In genomic region chr14:54925349-54926342, GRCm38 (mm10) we compare ENCODE assay signal across 8 mouse cellular contexts. TPM values are rescaled to one million over a fixed set of nuclear protein-coding genes. Genes with fewer than 3 reads are reported as not detected.
DNase-seq lines count a peak whose midpoint lies in the region; ATAC-seq lines count a peak whose summit lies in the region.

TSS of gene Efs (minus strand) at chr14:54926126.

- H3K27ac ChIP-seq in hindbrain, embryonic 11.5 days (ENCODE audit: low read depth, low read length): peak within 1 kb of the TSS; percentile 96
- H3K27ac ChIP-seq in midbrain, embryonic 10.5 days (replicated peaks): peak within 1 kb of the TSS; percentile 100
- H3K27ac ChIP-seq in stomach, embryonic 15.5 days: peak within 1 kb of the TSS; percentile 99

- H3K9ac ChIP-seq in hindbrain, embryonic 11.5 days (ENCODE audit: low read depth, low read length): peak within 1 kb of the TSS; percentile 86
- H3K9ac ChIP-seq in stomach, embryonic 15.5 days: peak within 1 kb of the TSS; percentile 60

- peak within 1 kb of the TSS; percentile 93 for H3K4me2 ChIP-seq in hindbrain, embryonic 11.5 days (replicated peaks; ENCODE audit: low read depth, low read length)
- peak within 1 kb of the TSS; percentile 89 for H3K4me2 ChIP-seq in stomach, embryonic 15.5 days

- peak within 1 kb of the TSS; percentile 53 for H3K4me3 ChIP-seq in hindbrain, embryonic 11.5 days (ENCODE audit: low read depth, low read length)
- peak within 1 kb of the TSS; percentile 75 for H3K4me3 ChIP-seq in midbrain, embryonic 10.5 days
- peak within 1 kb of the TSS; percentile 56 for H3K4me3 ChIP-seq in stomach, embryonic 15.5 days (replicated peaks)

- peaks cover 7% of the 10 kb centered on the region for H3K4me1 ChIP-seq in hindbrain, embryonic 11.5 days (replicated peaks; ENCODE audit: control insufficient read depth, insufficient read depth, low read length)
- peaks cover 58% of the 10 kb centered on the region for H3K4me1 ChIP-seq in midbrain, embryonic 10.5 days
- peaks cover 27% of the 10 kb centered on the region; the same call in 1 of the 2 replicates for H3K4me1 ChIP-seq in stomach, embryonic 15.5 days

- whole genome bisulfite sequencing in hindbrain, embryonic 11.5 days: under 1% methylated on average over 57 of the region's 57 CpGs
- WGBS in midbrain, embryonic 10.5 days: under 1% methylated on average over 57 of the region's 57 CpGs
- WGBS in stomach, embryonic 15.5 days: 3% methylated on average over 53 of the region's 57 CpGs

- H3K9me3 ChIP-seq in hindbrain, embryonic 11.5 days (ENCODE audit: control insufficient read depth, low read length): peaks cover 6% of the 10 kb centered on the region; the same call in 1 of the 2 replicates
- H3K9me3 ChIP-seq in midbrain, embryonic 10.5 days (replicated peaks): peaks cover 20% of the 10 kb centered on the region
- H3K9me3 ChIP-seq in stomach, embryonic 15.5 days: no peaks in the 10 kb centered on the region

- intact Hi-C loops in left cerebral cortex, postnatal 36 days (cut with DNase I): no loop called here

- DNase-seq in adrenal gland, adult 2 months: peak; percentile 53
- peak; percentile 74 to 77 for DNase-seq in cerebellum, postnatal 14 days
- DNase-seq in frontal cortex, postnatal 25 days (ENCODE audit: low spot score in 2 of 2): peak; percentile 17 to 23
- DNase-seq in hindbrain, embryonic 11.5 days (ENCODE audit: low spot score): peak; percentile 76
- DNase-seq in left cerebral cortex, postnatal 36 days (ENCODE audit: low spot score in 2 of 2): peak; percentile 40 to 44
- DNase-seq in midbrain, embryonic 10.5 days (ENCODE audit: low spot score): peak; percentile 79
- DNase-seq in thymus, postnatal 25 days: no peak

- no peaks in the 10 kb centered on the region for H3K27me3 ChIP-seq in hindbrain, embryonic 11.5 days (ENCODE audit: control insufficient read depth, insufficient read depth, low read length)
- H3K27me3 ChIP-seq in midbrain, embryonic 10.5 days (ENCODE audit: low read depth, poor library complexity, severe bottlenecking): peaks cover 15% of the 10 kb centered on the region
- no peaks in the 10 kb centered on the region for H3K27me3 ChIP-seq in stomach, embryonic 15.5 days (replicated peaks)

- peak; percentile 63 for ATAC-seq in hindbrain, embryonic 11.5 days (ENCODE audit: low FRiP score)
- ATAC-seq in stomach, embryonic 15.5 days (ENCODE audit: insufficient read depth, low FRiP score, low read depth): peak; percentile 51

- H3K36me3 ChIP-seq in hindbrain, embryonic 11.5 days (ENCODE audit: control insufficient read depth, insufficient read depth, low read length): peaks cover 8% of the 10 kb centered on the region
- H3K36me3 ChIP-seq in midbrain, embryonic 10.5 days: peaks cover 31% of the 10 kb centered on the region
- H3K36me3 ChIP-seq in stomach, embryonic 15.5 days: 0 out of 2 replicates have a peak, but pooled peaks cover 7% of the 10 kb centered on the region

RNA-seq across cellular contexts. Expression of gene Efs, which starts in this region (rescaled TPM):
- 1 to 10 TPM; 1.9 to 4.9 TPM for total RNA-seq in adrenal gland, adult 2 months (2021)
- polyA plus RNA-seq in adrenal gland, adult 2 months (2012; rRNA removed): 7.7 and 11.4 TPM in 2 replicates
- 20.7 and 22.2 TPM in 2 replicates for polyA plus RNA-seq in hindbrain, embryonic 11.5 days (2014; fragmentation: Nextera tagmentation; extraction: Ambion mirVana)
- 1 to 10 TPM; 7.1 to 7.3 TPM for total RNA-seq in left cerebral cortex, postnatal 36 days (2021)
- 42.5 and 42.8 TPM in 2 replicates for polyA plus RNA-seq in midbrain, embryonic 10.5 days (2016; fragmentation: Nextera tagmentation; extraction: Ambion mirVana)
- 27.7 and 30.4 TPM in 2 replicates for polyA plus RNA-seq in stomach, embryonic 15.5 days (2015; fragmentation: Nextera tagmentation; extraction: Ambion mirVana)
